Mouse (Mus musculus) C2C12 (cell line): ENCODE results near the gene Slc5a11. TPM values are rescaled to one million over a fixed set of nuclear protein-coding genes. Genes with fewer than 3 reads are reported as not detected.

ENCODE experiments used
- H3K27me3 ChIP-seq: one replicate; pipeline ENCODE4 v1.6.1; 2011; ENCODE audit not compliant: control insufficient read depth, insufficient read depth, insufficient read length
- H3K36me3 ChIP-seq: one replicate; pipeline ENCODE4 v1.6.1; 2011; ENCODE audit not compliant: control insufficient read depth, insufficient read depth
- H3K4me3 ChIP-seq: one replicate; pipeline ENCODE4 v1.5.1; 2011; ENCODE audit warnings: mild to moderate bottlenecking, control low read depth; ENCODE audit not compliant: poor library complexity, insufficient read depth, severe bottlenecking
- H3K79me2 ChIP-seq: one replicate; pipeline ENCODE4 v1.6.1; 2011; ENCODE audit not compliant: control insufficient read depth, insufficient read depth
- H3K79me3 ChIP-seq: one replicate; pipeline ENCODE4 v1.6.1; 2011; ENCODE audit warnings: low read depth, control low read depth
- H3ac ChIP-seq: one replicate; pipeline ENCODE3; 2011; ENCODE audit warnings: low read depth; ENCODE audit not compliant: control insufficient read depth, insufficient read length
- CEBPB ChIP-seq: IDR thresholded peaks from one replicate; pipeline ENCODE4 v1.6.1; 2011; ENCODE audit warnings: low read depth, mild to moderate bottlenecking, control low read depth, moderate library complexity
- CTCF ChIP-seq: IDR thresholded peaks from one replicate; pipeline ENCODE4 v1.5.1; 2011; ENCODE audit not compliant: control insufficient read depth, insufficient read depth, insufficient read length
- FOSL1 ChIP-seq: IDR thresholded peaks from one replicate; pipeline ENCODE4 v1.8.0; 2011; ENCODE audit warnings: mild to moderate bottlenecking, low read length; ENCODE audit not compliant: poor library complexity, insufficient read depth, severe bottlenecking
- MAX ChIP-seq: IDR thresholded peaks from one replicate; pipeline ENCODE4 v1.6.1; 2011; ENCODE audit warnings: mild to moderate bottlenecking, control low read depth
- MYOD1 ChIP-seq: IDR thresholded peaks from one replicate; pipeline ENCODE4 v1.6.1; 2011; ENCODE audit warnings: low read depth; ENCODE audit not compliant: control insufficient read depth, insufficient read length
- MYOG ChIP-seq: IDR thresholded peaks from one replicate; pipeline ENCODE4 v1.6.1; 2011; ENCODE audit not compliant: control insufficient read depth, insufficient read length; ENCODE audit errors: extremely low read depth
- USF1 ChIP-seq: IDR thresholded peaks from one replicate; pipeline ENCODE4 v1.6.1; 2011; ENCODE audit warnings: low read depth, mild to moderate bottlenecking, control low read depth, moderate library complexity
- polyA plus RNA-seq: library from polyadenylated mRNA; unstranded; fragments of >200 nt; fragmentation: generic; extraction: Trizol; gene quantifications from one replicate; pipeline ENCODE4 v1.2.1, GENCODE M21; 2012; ENCODE audit warnings: missing spikeins

Slc5a11 gene
- polyA plus RNA-seq, 1 experiment = 0.02 TPM

DNA sequence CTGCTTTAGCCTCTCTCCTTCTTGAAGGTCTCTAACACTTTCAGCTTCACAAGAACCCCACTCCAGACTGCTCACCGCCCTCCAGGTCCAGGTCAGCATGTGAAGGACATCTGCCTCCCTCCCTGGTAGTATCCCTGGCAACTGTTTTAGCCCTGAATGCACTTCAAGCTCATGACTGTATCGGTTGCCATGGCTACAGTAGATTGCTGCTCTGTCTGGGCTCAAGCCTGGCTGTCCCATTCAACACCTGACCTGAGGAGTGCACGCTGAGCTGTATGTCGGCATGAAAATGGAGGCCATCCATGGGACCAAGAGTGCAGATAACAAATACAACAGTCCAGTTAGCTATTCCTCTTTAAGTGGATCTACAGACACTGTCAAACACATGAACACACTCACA lies 24.0 kb downstream of the Slc5a11 start:
- H3K4me3 ChIP-seq = no peak overlapping the region
- H3ac ChIP-seq = no peak overlapping the region
- H3K79me3 ChIP-seq = no peaks in the 10 kb centered on the region
- H3K27me3 ChIP-seq = peaks cover 34% of the 10 kb centered on the region
- TF ChIP-seq USF1 (no peak), MYOG (no peak), CEBPB (no peak), CTCF (no peak), MAX (no peak), MYOD1 (no peak), FOSL1 (no peak)
- no peaks in the 10 kb centered on the region for H3K36me3 ChIP-seq
- H3K79me2 ChIP-seq = no peaks in the 10 kb centered on the region

DNA sequence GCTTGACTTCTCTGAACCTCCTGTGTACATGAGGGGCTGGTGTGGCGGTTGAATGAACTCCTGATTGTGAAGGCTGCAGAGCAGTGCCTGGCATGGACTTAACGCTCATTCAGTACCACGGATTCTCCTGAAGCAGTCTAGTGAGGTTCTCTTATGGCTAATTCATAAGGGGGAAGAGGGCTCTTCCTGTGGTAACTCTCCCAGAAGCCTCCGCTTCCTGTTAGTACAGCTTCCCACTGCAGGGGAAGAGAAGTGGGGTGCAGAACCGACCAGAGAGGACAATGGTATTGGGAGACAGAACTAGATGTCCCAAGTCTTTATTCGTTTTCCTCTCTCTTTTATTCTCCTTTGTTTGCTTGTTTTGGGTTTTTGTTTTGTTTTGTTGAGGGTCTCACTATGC lies 25.5 kb downstream of the Slc5a11 start:
- Histone ChIP-seq H3K4me3 (no peak overlapping the region), H3K36me3 (no peaks in the 10 kb centered on the region), H3K27me3 (peaks cover 34% of the 10 kb centered on the region), H3K79me3 (no peaks in the 10 kb centered on the region), H3ac (no peak overlapping the region), H3K79me2 (no peaks in the 10 kb centered on the region)
- TF ChIP-seq CTCF (no peak), CEBPB (no peak), MYOD1 (no peak), MAX (no peak), MYOG (no peak), FOSL1 (no peak), USF1 (no peak)

DNA sequence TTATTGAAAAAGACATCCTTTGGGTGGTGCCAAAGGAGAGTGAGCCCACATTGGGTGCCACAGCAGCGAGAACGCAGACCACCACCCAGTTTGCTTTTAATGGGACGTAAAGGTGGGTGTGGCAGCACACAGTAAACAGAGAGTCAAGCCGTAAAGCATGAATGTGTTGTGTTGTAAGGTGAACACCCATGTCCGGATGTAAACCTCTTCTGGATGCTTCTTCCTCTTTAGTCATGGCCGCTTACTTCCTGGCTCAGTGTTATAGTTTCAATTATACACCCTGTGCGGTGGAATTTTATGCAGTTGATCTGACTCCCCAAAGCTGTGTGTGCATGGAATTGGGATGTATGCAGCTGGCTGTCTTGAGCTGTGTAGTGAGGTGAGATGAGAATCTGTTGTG lies 27.7 kb downstream of the Slc5a11 start:
- no peaks in the 10 kb centered on the region for H3K79me3 ChIP-seq
- H3ac ChIP-seq = no peak overlapping the region
- peaks cover 34% of the 10 kb centered on the region for H3K27me3 ChIP-seq
- H3K36me3 ChIP-seq = no peaks in the 10 kb centered on the region
- TF ChIP-seq FOSL1 = no peak
- TF ChIP-seq USF1 = no peak
- TF ChIP-seq CEBPB = no peak
- TF ChIP-seq MYOG = no peak
- TF ChIP-seq CTCF = no peak
- no peak for TF ChIP-seq MYOD1
- TF ChIP-seq MAX = no peak
- no peak overlapping the region for H3K4me3 ChIP-seq
- H3K79me2 ChIP-seq = no peaks in the 10 kb centered on the region

DNA sequence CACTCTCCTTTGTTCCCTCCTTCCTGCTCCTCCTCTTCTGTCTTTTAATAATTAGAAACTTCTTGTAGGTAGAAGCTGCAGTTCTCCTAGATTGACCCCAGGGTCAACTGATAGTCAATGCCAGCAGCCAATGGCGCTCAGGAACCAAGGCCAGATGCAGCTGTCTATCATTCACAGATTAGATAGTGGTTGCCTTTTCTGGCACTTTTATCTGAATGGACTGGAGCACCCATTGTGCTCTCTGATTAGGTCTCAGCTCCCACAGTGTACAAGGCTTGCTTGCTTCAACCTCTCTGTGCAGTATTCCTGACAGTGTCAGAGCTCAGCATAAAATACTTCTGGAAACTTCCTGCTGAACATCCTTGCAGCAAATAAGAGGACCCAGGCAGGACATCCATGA lies 30.3 kb downstream of the Slc5a11 start:
- Histone ChIP-seq H3K79me3 (no peaks in the 10 kb centered on the region), H3K79me2 (no peaks in the 10 kb centered on the region), H3K27me3 (peaks cover 19% of the 10 kb centered on the region), H3K36me3 (no peaks in the 10 kb centered on the region), H3ac (no peak overlapping the region), H3K4me3 (no peak overlapping the region)
- TF ChIP-seq USF1 = no peak
- no peak for TF ChIP-seq FOSL1
- TF ChIP-seq CEBPB = no peak
- no peak for TF ChIP-seq MYOG
- no peak for TF ChIP-seq CTCF
- no peak for TF ChIP-seq MYOD1
- no peak for TF ChIP-seq MAX

DNA sequence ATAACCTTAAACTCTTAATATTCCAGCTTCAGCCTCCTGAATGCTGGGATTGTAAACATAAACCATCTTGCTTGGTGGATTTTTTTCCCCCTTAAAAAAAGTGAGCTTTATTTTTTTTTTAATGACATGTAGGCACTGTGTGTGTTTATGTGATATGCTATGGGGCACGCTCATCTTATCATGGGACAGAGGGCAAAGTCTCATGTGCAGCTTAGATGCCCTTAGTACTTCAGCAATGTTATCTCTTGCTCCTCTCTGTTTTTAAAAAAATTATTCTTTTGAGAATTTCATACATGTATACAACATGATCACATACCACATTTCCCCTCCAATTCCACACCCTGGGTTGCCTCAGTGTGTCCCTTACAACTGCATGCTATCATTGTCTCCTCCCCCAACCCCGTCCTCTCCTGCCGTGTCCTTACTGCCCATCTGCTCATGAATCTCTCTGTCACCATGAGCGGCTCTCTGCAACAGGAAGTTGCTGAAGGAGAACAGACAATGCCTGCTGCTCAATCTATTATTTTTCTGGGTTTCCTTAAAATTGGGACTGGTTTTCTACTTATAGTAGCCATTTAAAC lies 32.0 kb downstream of the Slc5a11 start:
- Histone ChIP-seq H3K79me3 (no peaks in the 10 kb centered on the region), H3K4me3 (no peak overlapping the region), H3ac (no peak overlapping the region), H3K36me3 (no peaks in the 10 kb centered on the region), H3K79me2 (no peaks in the 10 kb centered on the region), H3K27me3 (peaks cover 12% of the 10 kb centered on the region)
- TF ChIP-seq MYOD1 (no peak), MYOG (no peak), MAX (no peak), CEBPB (no peak)

DNA sequence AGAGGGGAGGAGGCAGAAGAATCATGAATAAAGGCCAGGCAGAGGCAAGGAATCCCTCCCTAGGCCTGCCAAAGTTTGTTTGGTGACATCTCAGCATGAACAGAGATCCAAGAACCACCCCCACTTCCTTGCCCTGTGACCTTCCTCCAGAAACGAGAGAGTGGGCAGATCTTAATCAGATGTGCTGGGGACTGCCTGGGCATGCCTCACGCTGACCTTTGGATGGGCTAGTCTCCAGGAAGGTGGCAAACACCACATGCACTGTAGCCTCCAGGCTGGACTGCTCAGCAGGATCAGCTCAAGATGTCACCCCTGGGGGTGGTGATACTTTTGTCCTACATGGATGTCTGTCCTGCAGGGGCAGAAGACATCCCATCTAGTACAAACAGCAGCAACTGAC lies 33.6 kb downstream of the Slc5a11 start:
- Histone ChIP-seq H3K79me3 (no peaks in the 10 kb centered on the region), H3K79me2 (no peaks in the 10 kb centered on the region), H3K27me3 (peaks cover 8% of the 10 kb centered on the region), H3ac (no peak overlapping the region), H3K36me3 (no peaks in the 10 kb centered on the region), H3K4me3 (no peak overlapping the region)
- TF ChIP-seq CEBPB (no peak), CTCF (no peak), MYOG (no peak), MAX (no peak), FOSL1 (no peak), USF1 (no peak), MYOD1 (no peak)
